Mouse (Mus musculus): ENCODE measurements around the gene Cachd1. TPM values are rescaled to one million over a fixed set of nuclear protein-coding genes. Genes with fewer than 3 reads are reported as not detected.

Gene Cachd1
- total RNA-seq, 2 experiments from 2014 or later = 10.3 to 12.2 TPM

DNA sequence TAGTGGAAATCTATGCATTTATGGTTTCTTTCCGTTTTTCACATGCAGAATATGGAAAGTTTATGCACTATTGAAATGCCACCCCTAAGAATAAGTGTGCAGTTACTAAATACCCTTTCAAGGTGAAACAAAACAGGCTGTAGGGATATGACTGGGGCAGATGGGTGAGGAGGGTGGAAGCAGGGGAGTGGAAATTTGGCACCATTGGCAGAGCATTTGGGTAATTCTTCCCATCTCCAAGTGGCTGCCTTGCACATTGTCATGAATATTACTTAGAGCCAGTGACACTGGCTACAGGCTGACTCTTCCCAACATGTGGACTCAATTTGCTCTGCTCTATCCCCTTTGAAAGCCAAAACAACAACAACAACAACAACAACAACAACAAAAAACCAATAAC lies 77.0 kb downstream of the Cachd1 start:
- DNase-seq (ENCODE audit: low spot score in 2 of 2) = no peak
- intact Hi-C loops (cut with DNase I) = no loop called here

DNA sequence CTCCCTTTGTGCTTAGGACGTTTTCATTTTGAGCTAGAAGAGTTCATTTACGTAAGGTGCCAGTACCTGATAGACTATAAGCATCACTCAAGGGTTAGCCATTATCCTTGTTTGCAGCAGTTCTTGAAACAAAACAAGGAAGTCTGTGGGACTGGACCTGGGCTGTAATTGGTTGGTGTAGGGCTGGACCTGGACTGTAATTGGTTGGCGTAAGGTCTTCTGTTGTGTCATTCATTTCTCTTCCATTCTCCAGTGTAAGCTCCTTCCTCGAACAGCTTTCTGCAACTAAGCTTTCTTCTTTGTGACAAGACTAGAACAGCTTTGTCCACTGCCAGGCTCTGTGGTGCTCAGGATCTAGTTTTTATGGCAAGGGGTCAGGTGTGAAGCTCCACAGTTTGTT lies 78.9 kb downstream of the Cachd1 start:
- intact Hi-C loops (cut with DNase I) = no loop called here
- no peak for DNase-seq (ENCODE audit: low spot score in 2 of 2)

GRCm38 (mm10) chr4:100857411-100857869 lies 81.0 kb downstream of the Cachd1 start:
- intact Hi-C loops (cut with DNase I) = no loop called here
- DNase-seq (ENCODE audit: low spot score in 2 of 2) = no peak

DNA sequence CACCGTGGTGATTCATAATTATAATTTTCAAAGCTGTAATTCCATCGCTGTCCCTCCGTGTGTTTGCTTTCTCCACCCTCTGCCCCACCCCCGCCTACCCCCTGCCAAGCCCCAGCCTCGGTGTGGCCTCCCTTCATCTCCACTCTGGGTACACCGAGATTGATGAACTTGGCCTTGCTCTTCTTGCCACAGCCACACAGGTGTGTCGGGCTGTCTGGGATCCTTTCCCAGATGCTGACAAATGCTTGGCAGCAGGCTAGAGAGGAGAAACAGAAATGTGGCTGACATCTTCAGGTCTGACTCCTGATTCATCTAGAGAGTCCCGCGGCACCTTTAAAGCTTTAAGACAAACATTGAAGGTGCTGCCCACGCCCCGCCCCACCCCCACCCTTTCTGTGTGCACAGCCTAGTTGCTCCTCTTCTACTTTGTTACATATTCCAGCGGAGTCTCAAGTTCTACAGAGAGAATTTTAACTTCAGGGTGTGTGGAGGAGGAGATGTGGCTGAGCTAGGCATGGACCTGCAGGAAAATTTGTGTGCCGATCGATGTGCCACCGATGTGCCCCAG lies 87.5 kb downstream of the Cachd1 start:
- intact Hi-C loops (cut with DNase I) = no loop called here
- no peak for DNase-seq (ENCODE audit: low spot score in 2 of 2)

DNA sequence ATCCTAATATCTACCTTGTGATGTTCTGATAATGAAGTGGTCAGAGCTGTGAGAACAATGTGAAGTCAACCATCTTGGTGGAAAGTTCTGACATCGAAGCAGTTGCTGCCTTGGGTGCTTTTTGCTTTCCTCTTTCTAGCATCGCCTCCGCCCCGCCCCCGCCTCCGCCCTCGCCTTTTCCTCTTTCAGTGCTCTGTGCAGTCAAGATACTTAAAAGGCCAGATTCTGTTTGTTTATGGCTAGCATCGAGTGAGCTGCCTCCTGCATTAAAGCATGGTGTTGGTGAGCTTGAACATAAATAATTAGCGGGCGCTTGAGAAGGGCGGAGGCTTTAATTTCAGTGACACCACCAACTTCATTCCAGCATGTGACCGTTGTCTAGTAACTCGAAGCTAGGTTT lies 88.9 kb downstream of the Cachd1 start:
- intact Hi-C loops (cut with DNase I) = no loop called here
- DNase-seq (ENCODE audit: low spot score in 2 of 2) = no peak

DNA sequence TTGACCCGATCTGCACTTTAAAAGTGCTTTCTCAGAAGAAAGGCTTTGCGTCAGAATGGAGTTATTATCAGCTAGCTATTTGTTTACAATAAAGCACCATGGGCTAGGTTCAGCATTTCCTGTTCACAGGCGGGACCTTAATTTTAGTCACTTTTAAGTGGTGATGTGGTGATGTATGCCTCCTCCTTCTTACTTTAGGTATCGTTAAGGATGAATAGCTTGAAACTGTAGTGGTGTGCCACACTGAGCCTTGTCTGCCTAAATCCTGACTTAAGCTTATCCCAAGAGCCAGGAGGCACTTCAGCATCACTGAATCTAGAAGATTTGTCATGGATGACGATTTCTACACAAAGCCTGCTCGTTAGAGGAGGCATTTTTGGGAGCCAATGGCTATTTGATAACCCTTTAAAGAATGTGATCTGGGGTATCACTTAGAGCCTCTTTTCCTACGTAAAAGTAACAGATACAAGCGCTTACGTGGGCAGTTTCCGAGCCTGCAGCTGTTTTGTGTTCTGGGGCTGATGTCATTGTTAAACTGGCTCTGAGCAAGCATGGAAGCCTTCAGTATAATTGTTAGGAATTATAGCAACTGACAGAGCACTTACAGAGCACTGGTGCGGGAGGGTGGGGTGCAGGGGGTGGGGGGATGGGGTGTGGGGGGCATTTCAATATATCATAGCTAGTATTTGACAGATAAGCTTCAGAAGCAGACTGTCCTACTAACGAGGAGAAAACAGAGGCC lies 89.7 kb downstream of the Cachd1 start:
- no peak for DNase-seq (ENCODE audit: low spot score in 2 of 2)
- intact Hi-C loops (cut with DNase I) = no loop called here

DNA sequence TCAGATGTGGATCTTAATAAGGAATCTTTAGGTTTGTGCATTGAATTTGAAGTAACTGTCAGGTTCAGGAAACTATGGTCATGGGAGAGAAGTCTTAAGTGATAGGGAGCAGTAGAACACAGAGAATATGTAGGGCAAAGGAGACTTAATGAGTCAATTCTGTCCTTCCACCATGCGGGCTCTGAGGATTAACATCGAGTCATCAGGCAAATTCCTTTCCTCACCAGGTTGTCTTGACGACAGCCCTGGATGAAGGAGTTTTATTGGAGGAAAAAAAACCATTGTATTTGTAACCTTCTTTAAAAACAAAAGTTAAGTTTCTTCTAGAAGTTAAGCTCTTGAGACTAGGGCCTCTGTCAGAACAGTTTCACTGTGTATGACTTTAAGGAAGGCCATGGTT lies 100.9 kb downstream of the Cachd1 start:
- intact Hi-C loops (cut with DNase I) = no loop called here
- DNase-seq (ENCODE audit: low spot score in 2 of 2) = no peak

GRCm38 (mm10) chr4:100879414-100879813 lies 102.9 kb downstream of the Cachd1 start:
- intact Hi-C loops (cut with DNase I) = no loop called here
- DNase-seq (ENCODE audit: low spot score in 2 of 2) = no peak

GRCm38 (mm10) chr4:100880075-100880474 lies 103.6 kb downstream of the Cachd1 start:
- DNase-seq (ENCODE audit: low spot score in 2 of 2) = no peak
- intact Hi-C loops (cut with DNase I) = no loop called here

DNA sequence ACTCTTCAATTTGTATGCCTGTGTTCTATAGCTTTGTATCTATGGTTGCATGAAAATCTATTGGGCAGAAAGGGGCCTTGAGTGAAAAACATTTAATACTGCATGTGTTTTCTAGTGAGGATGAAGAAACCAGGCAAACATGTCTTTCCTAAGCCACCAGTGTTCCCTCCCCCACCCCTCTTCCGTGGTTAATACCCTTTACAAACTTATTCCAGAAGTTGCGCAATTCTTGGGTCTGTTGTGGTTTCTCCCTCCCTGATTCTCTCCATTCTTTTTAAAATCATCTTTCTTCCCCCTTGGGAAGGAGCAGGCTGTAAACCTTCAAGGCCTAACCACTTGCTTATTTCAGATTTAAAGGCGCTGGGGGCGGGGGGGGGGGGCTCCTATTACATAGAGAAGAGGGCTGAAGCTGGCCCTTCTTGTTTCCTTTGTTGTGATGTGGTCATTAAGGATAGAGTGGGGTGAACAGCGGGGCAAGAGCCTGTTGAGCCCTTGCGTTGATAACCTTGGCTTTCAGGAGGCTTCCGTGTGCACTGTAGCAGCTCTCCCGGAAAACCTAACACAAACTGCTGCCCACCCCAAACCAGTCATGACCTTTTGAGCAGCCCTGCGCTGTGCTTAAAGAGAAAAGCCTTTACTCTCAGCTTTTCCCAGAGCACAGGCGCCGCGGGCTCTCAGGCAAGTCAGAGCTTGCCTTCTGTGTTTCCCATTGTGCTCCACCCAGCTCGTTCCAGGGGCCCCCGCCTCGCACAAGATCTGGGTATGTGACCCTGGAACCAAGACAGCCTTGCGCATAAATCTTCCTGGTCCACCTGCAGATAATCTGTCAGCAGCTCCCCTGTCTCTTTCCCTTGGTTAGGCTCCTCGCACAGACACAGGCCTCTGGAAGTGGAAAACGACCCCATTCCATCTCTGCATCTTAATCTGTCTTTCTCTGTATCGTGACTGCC lies 109.6 kb downstream of the Cachd1 start:
- no peak for DNase-seq (ENCODE audit: low spot score in 2 of 2)
- intact Hi-C loops (cut with DNase I) = no loop called here

DNA sequence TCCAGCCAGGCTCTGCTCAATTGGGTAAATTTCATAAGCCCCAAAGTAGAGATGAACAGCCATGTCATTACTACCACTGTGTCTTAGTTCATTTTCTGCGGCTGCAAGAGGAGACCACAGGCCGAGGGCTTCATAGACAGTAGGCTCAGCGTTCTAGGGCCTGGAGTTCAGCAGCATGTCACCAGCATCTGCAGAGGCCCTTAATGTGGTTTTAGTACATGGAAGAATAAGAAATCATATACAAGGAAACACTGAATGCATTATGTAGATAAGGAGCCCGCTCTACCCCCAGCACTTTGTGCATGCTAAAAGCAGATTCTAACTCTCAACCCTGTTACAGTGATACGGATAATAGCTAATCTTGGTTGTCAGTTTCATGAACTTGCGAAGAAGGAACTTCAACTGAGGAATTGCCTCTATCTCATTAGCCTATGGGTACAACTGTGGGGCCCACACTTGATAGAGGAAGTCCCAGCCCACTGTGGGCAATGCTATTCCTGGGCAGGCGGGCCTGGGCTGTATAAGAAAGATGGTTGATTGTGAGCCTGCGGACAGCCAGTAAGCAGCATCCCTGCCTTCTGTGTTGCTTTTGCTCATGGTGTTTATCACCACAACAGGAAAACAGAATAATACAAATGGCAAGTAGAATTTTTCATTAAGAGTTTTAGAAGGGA lies 110.4 kb downstream of the Cachd1 start:
- intact Hi-C loops (cut with DNase I) = no loop called here
- DNase-seq (ENCODE audit: low spot score in 2 of 2) = no peak

- intact Hi-C loops (cut with DNase I) = no loop called here
- no peak for DNase-seq (ENCODE audit: low spot score in 2 of 2)
These were observed 113.9 kb downstream of the Cachd1 start for GRCm38 (mm10) chr4:100890106-100890970.

DNA sequence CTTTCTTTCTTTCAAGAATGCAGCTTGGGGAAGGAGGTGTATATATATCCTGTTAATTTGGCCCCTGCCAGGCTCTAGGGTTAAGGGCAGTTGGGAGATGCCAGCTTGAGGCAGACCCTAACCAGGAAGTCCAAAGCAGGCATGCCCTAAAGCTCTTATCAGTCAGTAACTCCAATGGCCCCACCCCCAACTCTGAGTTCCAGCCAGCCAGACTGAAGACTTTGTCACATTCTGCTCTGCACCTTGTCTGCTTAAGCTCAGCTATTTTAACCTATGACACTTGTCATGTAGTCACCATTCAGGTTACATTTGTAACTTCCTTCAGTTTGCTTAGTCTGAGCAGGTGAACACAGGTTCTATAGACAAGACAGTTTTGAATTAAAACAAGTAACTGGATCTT lies 117.3 kb downstream of the Cachd1 start:
- intact Hi-C loops (cut with DNase I) = no loop called here
- DNase-seq (ENCODE audit: low spot score in 2 of 2) = no peak

DNA sequence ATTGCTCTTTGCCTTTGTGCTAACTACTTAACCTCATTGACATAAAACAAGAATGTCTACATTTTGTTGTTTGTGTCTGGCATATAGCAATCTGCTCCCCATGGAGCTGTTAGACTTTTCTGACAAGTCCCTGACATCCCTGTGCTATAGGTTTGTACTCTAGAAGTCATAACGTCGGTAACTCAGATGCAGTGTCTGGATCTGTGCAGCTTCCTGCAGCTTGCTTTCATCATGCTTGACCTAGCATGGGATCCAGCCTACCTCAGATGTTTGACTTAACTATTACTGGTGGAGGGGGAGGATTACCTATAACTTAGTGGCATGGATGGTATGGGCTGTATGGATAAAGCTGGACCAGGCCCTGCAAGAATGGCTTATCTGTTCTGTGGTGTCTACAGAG lies 117.7 kb downstream of the Cachd1 start:
- intact Hi-C loops (cut with DNase I) = no loop called here
- DNase-seq (ENCODE audit: low spot score in 2 of 2) = no peak

GRCm38 (mm10) chr4:100896260-100897010 lies 120.0 kb downstream of the Cachd1 start:
- no peak for DNase-seq (ENCODE audit: low spot score in 2 of 2)
- intact Hi-C loops (cut with DNase I) = no loop called here

- DNase-seq (ENCODE audit: low spot score in 2 of 2) = no peak
- intact Hi-C loops (cut with DNase I) = no loop called here
These were observed 121.5 kb downstream of the Cachd1 start for GRCm38 (mm10) chr4:100897943-100898342.

GRCm38 (mm10) chr4:100909694-100910340 lies 133.3 kb downstream of the Cachd1 start:
- DNase-seq (ENCODE audit: low spot score in 2 of 2) = no peak
- intact Hi-C loops (cut with DNase I) = no loop called here

All from left cerebral cortex, postnatal 14 days (tissue).